Mouse (Mus musculus): ENCODE results near the gene Gm28047. TPM values are rescaled to one million over a fixed set of nuclear protein-coding genes. Genes with fewer than 3 reads are reported as not detected.

Gm28047 gene
- polyA plus RNA-seq, 1 experiment from 2014 or later, result not detected

DNA sequence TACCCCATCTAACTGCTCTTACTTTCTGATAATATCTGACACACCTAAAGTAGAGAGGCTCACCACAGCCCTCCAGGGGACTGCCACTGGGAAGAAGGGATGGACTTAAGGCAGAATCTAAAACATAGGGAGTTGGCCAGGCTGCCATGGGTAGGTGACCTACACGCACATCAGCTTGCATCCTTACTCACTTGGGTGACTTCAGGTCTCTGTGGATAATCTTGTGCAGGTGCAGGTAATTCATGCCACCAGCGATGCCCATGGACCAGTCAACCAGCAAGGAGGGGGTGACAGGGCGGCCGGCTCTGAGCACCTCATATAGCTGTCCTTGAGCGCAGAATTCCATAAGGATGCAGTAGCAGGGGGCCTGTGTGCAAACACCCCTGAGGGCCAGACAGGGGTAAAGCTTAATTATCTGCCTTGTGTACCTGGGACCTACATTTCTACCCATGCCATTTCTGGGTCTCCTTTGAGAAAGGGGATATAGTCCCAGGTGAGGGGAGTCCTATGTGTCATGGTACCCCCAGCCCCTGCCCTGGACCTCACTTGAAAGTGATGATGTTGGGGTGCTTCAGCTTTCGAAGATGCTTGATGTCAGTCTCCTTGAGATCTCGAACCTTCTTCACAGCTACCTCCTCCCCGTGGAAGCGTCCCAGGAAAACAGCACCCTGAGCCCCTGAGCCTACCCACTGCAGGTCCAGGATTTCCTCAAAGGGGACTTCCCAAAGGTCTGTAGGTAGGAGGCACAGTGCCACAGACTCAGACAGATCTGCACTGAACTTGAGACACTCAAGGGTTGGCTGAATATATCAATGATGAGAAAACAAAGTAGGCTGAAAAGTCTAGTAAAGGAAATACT, 120.7 kb downstream of the Gm28047 start:
- H3K9ac ChIP-seq, result no peak overlapping the region
- H3K4me2 ChIP-seq, result no peak overlapping the region
- no peak overlapping the region for H3K4me3 ChIP-seq
- H3K27me3 ChIP-seq, result no peaks in the 10 kb centered on the region
- no peak overlapping the region for H3K27ac ChIP-seq
- no peaks in the 10 kb centered on the region for H3K4me1 ChIP-seq
- peaks cover 77% of the 10 kb centered on the region for H3K36me3 ChIP-seq
- no peak for ATAC-seq (ENCODE audit: insufficient number of reproducible peaks, insufficient read depth, low FRiP score, low TSS enrichment, low read depth)
- no peaks in the 10 kb centered on the region for H3K9me3 ChIP-seq
- 89% methylated on average over 9 of the region's 9 CpGs for WGBS

GRCm38 (mm10) chr15:102503447-102503846, 121.4 kb downstream of the Gm28047 start, which contains the start of gene Gm10337:
Gene Gm10337 (plus strand): TSS chr15:102503722.
- no peaks in the 10 kb centered on the region for H3K9me3 ChIP-seq
- H3K27me3 ChIP-seq, result no peaks in the 10 kb centered on the region
- 88% methylated on average over 1 of the region's 1 CpGs for WGBS
- H3K36me3 ChIP-seq, result peaks cover 81% of the 10 kb centered on the region
- no peak within 1 kb of the TSS for H3K27ac ChIP-seq
- no peak for ATAC-seq (ENCODE audit: insufficient number of reproducible peaks, insufficient read depth, low FRiP score, low TSS enrichment, low read depth)
- H3K4me2 ChIP-seq, result no peak within 1 kb of the TSS
- no peak within 1 kb of the TSS for H3K4me3 ChIP-seq
- H3K9ac ChIP-seq, result no peak within 1 kb of the TSS
- no peaks in the 10 kb centered on the region for H3K4me1 ChIP-seq

DNA sequence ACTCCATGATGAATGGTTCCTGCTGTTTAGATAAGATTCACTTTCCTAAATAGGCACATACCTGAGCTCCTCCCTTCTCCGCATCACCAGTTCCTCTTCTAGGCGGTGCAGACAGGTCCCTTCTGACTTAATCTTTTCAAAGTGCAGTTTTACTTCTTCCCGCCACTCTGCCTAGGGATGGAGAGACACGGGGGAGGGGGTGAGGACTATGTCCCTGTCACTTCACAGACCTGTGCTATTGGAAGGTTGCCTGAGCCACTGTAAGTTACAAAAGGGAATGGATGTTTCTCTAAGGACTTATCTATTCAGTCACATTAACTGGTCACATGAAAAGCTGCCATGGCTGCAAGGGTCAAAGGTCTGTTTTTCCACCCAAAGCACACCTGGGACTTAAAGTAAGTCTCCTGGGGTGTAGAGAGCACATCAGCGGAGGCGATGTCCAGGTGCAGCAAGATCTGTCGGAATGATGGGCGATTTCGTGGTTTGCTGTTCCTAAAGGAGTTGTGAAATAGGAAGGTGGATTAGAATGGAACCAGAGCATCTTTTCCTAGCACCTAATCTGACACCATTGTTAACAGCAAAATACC, 122.5 kb downstream of the Gm28047 start:
- Histone ChIP-seq H3K27ac (no peak overlapping the region), H3K4me1 (no peaks in the 10 kb centered on the region), H3K4me3 (no peak overlapping the region), H3K9me3 (no peaks in the 10 kb centered on the region), H3K9ac (no peak overlapping the region), H3K27me3 (no peaks in the 10 kb centered on the region), H3K4me2 (no peak overlapping the region), H3K36me3 (peaks cover 86% of the 10 kb centered on the region)
- WGBS, result 74% methylated on average over 9 of the region's 9 CpGs
- no peak for ATAC-seq (ENCODE audit: insufficient number of reproducible peaks, insufficient read depth, low FRiP score, low TSS enrichment, low read depth)

DNA sequence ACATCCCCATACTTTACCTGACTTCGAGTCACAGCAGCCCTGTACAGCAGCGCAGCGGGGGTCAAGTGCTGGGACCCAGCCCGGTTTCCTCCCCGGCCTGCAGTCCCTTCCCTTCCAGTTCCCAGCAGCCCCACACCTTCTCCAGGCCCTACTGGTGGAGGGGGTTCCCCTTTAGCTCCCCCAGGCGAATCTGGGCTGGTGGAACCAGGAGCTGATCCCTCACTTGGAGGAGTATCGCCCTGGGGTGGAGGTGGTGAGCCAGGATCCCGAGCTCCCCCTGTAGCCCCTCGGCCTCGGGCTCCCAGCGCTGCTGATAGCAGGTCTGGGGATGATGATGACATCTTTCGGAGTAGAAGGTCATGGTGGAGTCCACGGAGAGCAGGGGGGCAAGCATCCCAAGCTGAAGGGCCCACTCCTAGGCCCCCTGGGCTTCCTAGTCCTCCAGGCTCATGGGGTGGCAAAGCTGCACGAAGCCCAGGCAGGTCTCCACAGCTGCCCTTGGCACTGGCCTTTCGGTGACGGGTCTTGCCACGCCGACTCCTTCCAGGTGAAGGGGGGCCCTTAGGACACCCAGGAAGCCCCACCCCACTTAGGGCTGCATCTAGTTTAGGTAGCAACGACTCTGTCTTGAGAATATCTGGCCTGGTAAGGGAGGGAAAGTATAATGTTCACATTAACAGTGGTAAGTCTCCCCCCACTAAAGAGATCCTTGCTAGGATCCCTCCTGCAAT, 123.6 kb downstream of the Gm28047 start:
- peaks cover 94% of the 10 kb centered on the region for H3K36me3 ChIP-seq
- H3K4me3 ChIP-seq, result no peak overlapping the region
- no peaks in the 10 kb centered on the region for H3K9me3 ChIP-seq
- 86% methylated on average over 19 of the region's 19 CpGs for WGBS
- no peak overlapping the region for H3K27ac ChIP-seq
- H3K4me2 ChIP-seq, result no peak overlapping the region
- no peak overlapping the region for H3K9ac ChIP-seq
- ATAC-seq (ENCODE audit: insufficient number of reproducible peaks, insufficient read depth, low FRiP score, low TSS enrichment, low read depth), result no peak
- no peaks in the 10 kb centered on the region for H3K27me3 ChIP-seq
- no peaks in the 10 kb centered on the region for H3K4me1 ChIP-seq

DNA sequence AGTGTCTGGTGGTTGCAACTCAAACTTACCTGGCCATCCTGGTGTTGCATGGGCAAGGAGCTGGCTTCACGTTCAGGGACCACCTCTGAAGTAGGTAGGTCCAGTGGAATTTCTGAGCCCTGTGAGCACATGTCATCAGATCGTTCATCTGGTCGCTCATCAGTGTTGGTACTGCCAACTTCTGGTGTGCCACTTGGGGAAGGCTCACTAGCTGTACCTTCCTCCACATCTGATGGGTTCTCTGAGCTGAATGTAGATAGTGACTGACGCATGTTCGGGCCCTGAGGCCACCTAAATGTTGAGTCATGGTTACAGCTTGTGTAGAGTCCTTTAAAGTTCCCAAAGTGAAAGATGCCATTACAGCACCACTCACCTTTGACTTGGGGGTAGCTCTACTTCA, 124.4 kb downstream of the Gm28047 start:
- H3K4me3 ChIP-seq, result no peak overlapping the region
- H3K4me2 ChIP-seq, result no peak overlapping the region
- H3K4me1 ChIP-seq, result no peaks in the 10 kb centered on the region
- peaks cover 94% of the 10 kb centered on the region for H3K36me3 ChIP-seq
- H3K9ac ChIP-seq, result no peak overlapping the region
- H3K9me3 ChIP-seq, result no peaks in the 10 kb centered on the region
- no peak overlapping the region for H3K27ac ChIP-seq
- no peaks in the 10 kb centered on the region for H3K27me3 ChIP-seq
- no peak; the same call in 1 of the 2 replicates for ATAC-seq (ENCODE audit: insufficient number of reproducible peaks, insufficient read depth, low FRiP score, low TSS enrichment, low read depth)
- 82% methylated on average over 5 of the region's 5 CpGs for WGBS

- H3K9me3 ChIP-seq, result no peaks in the 10 kb centered on the region
- no peak for ATAC-seq (ENCODE audit: insufficient number of reproducible peaks, insufficient read depth, low FRiP score, low TSS enrichment, low read depth)
- 88% methylated on average over 6 of the region's 6 CpGs for WGBS
- no peaks in the 10 kb centered on the region for H3K4me1 ChIP-seq
- H3K4me2 ChIP-seq, result no peak overlapping the region
- H3K9ac ChIP-seq, result no peak overlapping the region
- peaks cover 94% of the 10 kb centered on the region for H3K36me3 ChIP-seq
- no peaks in the 10 kb centered on the region for H3K27me3 ChIP-seq
- no peak overlapping the region for H3K27ac ChIP-seq
- H3K4me3 ChIP-seq, result no peak overlapping the region
Measured at GRCm38 (mm10) chr15:102499851-102500250, 125.0 kb downstream of the Gm28047 start.

DNA sequence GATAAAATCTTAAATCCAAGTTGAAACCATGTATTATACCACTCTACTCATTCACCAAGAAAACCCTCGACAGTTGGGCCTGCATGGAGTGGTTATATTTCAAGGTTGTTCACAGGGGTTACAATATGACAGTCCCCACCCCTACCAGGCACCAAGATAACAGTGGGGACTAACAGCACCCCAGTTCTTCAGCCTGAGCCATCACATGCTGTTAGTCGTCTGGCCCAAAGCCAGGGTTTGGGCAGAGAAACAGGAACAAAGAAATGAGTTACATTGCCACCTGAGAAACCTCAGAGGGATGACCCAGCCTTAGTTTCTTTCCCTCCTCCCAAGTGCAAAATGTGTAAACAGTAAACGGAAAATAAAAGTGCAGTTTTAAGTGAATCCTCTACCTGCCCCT, 125.5 kb downstream of the Gm28047 start:
- H3K4me1 ChIP-seq, result no peaks in the 10 kb centered on the region
- no peak overlapping the region for H3K4me3 ChIP-seq
- no peaks in the 10 kb centered on the region for H3K27me3 ChIP-seq
- no peak overlapping the region for H3K27ac ChIP-seq
- H3K4me2 ChIP-seq, result no peak overlapping the region
- no peak for ATAC-seq (ENCODE audit: insufficient number of reproducible peaks, insufficient read depth, low FRiP score, low TSS enrichment, low read depth)
- WGBS, result 69% methylated on average over 3 of the region's 3 CpGs
- peaks cover 95% of the 10 kb centered on the region for H3K36me3 ChIP-seq
- no peaks in the 10 kb centered on the region for H3K9me3 ChIP-seq
- H3K9ac ChIP-seq, result no peak overlapping the region

DNA sequence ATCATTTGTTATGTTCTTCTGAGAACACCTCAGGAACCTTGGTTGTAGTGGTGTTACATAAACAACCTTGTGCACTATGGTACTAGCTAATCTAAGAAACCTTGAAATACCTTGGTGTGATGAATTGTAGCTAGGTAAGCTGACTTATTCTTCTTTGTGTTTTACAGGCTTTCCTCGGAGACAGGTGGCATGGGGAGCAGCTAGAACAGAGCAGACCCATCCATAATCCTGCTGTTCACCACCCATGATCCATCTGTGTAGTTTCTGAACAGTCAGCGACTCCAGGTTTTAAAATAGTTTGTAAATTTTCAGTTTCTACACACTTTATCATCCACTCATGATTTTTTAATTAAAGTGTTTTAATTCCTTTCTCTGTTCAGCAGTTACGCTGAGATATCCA, 126.5 kb downstream of the Gm28047 start:
- Histone ChIP-seq H3K27ac (no peak overlapping the region), H3K4me2 (no peak overlapping the region), H3K4me1 (no peaks in the 10 kb centered on the region), H3K9ac (no peak overlapping the region), H3K27me3 (no peaks in the 10 kb centered on the region), H3K4me3 (no peak overlapping the region), H3K9me3 (no peaks in the 10 kb centered on the region), H3K36me3 (peaks cover 94% of the 10 kb centered on the region)
- 86% methylated on average over 3 of the region's 3 CpGs for WGBS
- no peak for ATAC-seq (ENCODE audit: insufficient number of reproducible peaks, insufficient read depth, low FRiP score, low TSS enrichment, low read depth)

GRCm38 (mm10) chr15:102487664-102488063, 137.2 kb downstream of the Gm28047 start:
- H3K9me3 ChIP-seq, result no peaks in the 10 kb centered on the region
- no peak overlapping the region for H3K4me3 ChIP-seq
- H3K4me2 ChIP-seq, result no peak overlapping the region
- ATAC-seq (ENCODE audit: insufficient number of reproducible peaks, insufficient read depth, low FRiP score, low TSS enrichment, low read depth), result no peak
- H3K36me3 ChIP-seq, result peaks cover 86% of the 10 kb centered on the region
- whole genome bisulfite sequencing, result 67% methylated on average over 1 of the region's 1 CpGs
- H3K27me3 ChIP-seq, result no peaks in the 10 kb centered on the region
- no peak overlapping the region for H3K9ac ChIP-seq
- H3K27ac ChIP-seq, result no peak overlapping the region
- H3K4me1 ChIP-seq, result no peaks in the 10 kb centered on the region

- ATAC-seq (ENCODE audit: insufficient number of reproducible peaks, insufficient read depth, low FRiP score, low TSS enrichment, low read depth), result no peak
- H3K9ac ChIP-seq, result no peak overlapping the region
Measured at GRCm38 (mm10) chr15:102485853-102486252, 139.0 kb downstream of the Gm28047 start.

DNA sequence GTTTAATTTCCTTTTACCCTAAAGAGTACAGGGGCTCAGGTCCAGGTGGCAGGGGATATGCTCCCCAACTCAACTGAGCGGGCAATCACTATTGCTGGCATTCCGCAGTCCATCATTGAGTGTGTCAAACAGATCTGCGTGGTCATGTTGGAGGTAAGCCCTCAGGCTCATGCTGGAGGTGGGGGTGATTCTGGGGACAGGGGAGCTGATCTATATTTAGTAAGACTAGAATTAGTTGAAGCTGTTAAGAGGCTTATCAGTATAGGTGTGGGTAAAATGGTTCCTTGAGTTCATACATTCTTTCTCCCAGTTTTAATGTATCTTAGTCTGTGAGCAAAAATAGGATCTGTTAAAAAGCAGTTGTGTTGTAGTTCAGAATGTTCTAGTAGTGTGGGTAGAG, 141.7 kb downstream of the Gm28047 start:
- Histone ChIP-seq H3K9me3 (no peaks in the 10 kb centered on the region), H3K27me3 (no peaks in the 10 kb centered on the region), H3K4me1 (no peaks in the 10 kb centered on the region), H3K4me3 (no peak overlapping the region), H3K36me3 (peaks cover 86% of the 10 kb centered on the region), H3K27ac (no peak overlapping the region), H3K9ac (no peak overlapping the region), H3K4me2 (no peak overlapping the region)
- no peak for ATAC-seq (ENCODE audit: insufficient number of reproducible peaks, insufficient read depth, low FRiP score, low TSS enrichment, low read depth)
- WGBS, result 87% methylated on average over 3 of the region's 3 CpGs

More at GRCm38 (mm10) chr15:102485853-102486252, 139.0 kb downstream of the Gm28047 start:
- Histone ChIP-seq H3K27me3 (no peaks in the 10 kb centered on the region), H3K36me3 (peaks cover 88% of the 10 kb centered on the region), H3K4me3 (no peak overlapping the region), H3K4me2 (no peak overlapping the region), H3K9me3 (no peaks in the 10 kb centered on the region), H3K27ac (no peak overlapping the region), H3K4me1 (no peaks in the 10 kb centered on the region)
- WGBS, result 93% methylated on average over 12 of the region's 12 CpGs
